ENCODE assay signal across 21 mouse cellular contexts in the genomic region with DNA sequence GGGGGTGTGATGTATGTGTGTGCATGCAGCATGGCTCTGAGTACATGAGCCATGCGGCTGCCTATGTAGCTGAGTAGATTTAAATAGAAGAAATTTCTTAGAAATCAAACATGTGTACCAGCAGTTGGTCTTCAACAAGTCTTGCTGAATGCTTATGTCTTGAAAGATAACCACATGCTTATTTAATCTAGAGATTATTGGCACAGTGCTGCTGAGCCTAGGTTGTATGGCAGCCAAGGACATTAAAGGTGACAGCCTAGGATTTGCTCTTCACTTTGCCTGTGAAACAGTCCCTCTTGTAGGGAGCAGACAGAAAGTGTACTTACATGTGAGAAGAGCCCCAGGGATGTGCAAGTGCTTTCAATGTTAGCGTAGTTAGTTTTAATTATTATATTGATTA.
"Had no signal": no experiment of that assay in that cellular context is flagged by ENCODE, and none has a peak within 500 bp of the region (broad histone marks: within the 10 kb centered on the region; RNA-seq: fewer than 3 reads in every experiment).

No protein-coding gene starts in this region.

- H3K27ac ChIP-seq: liver, embryonic 15.5 days; midbrain, embryonic 10.5 days; midbrain, embryonic 12.5 days; neural tube, embryonic 13.5 days; neural tube, embryonic 15.5 days had no signal

- H3K36me3 ChIP-seq: liver, embryonic 15.5 days; midbrain, embryonic 10.5 days; midbrain, embryonic 12.5 days; neural tube, embryonic 13.5 days; neural tube, embryonic 15.5 days had no signal

- H3K4me2 ChIP-seq: liver, embryonic 15.5 days; lung, embryonic 14.5 days; midbrain, embryonic 12.5 days; neural tube, embryonic 13.5 days; neural tube, embryonic 15.5 days had no signal

- ATAC-seq: midbrain, embryonic 16.5 days had no signal

- H3K9ac ChIP-seq: liver, embryonic 15.5 days; lung, embryonic 14.5 days; midbrain, embryonic 12.5 days; neural tube, embryonic 13.5 days; neural tube, embryonic 15.5 days had no signal

- H3K27me3 ChIP-seq: liver, embryonic 15.5 days; midbrain, embryonic 12.5 days; neural tube, embryonic 13.5 days; neural tube, embryonic 15.5 days had no signal

- DNase-seq: lung, adult 18-20 months; lung, embryonic 14.5 days; lung, postnatal 10 days; lung, postnatal 4 days; midbrain, embryonic 14.5 days; retina, postnatal 1 day; right cerebral cortex, adult 18-20 months; right cerebral cortex, postnatal 25 days; right cerebral cortex, postnatal 4 days; spleen, adult 18-20 months; thymus, adult 18-20 months; thymus, postnatal 14 days; thymus, postnatal 36 days had no signal

- H3K4me3 ChIP-seq: liver, embryonic 15.5 days; megakaryocyte, embryonic 14.5 days; midbrain, embryonic 10.5 days; midbrain, embryonic 12.5 days; myocyte; neural tube, embryonic 13.5 days; neural tube, embryonic 15.5 days had no signal

- H3K9me3 ChIP-seq: liver, embryonic 15.5 days; midbrain, embryonic 12.5 days; neural tube, embryonic 13.5 days; neural tube, embryonic 15.5 days had no signal

- H3K4me1 ChIP-seq: liver, embryonic 15.5 days; midbrain, embryonic 10.5 days; midbrain, embryonic 12.5 days; neural tube, embryonic 13.5 days; neural tube, embryonic 15.5 days had no signal
